Mouse (Mus musculus) cerebellum, adult 2 months (tissue): ENCODE data around the gene Oosp2.

Experiments
- CTCF ChIP-seq: fragments of 200-500 bp; IDR thresholded peaks from 2 replicates; pipeline ENCODE4 v1.5.1; 2011; ENCODE audit warnings: low read depth, mild to moderate bottlenecking, control low read depth, low read length, moderate library complexity, borderline replicate concordance; ENCODE audit not compliant: insufficient read depth
- POLR2A ChIP-seq: fragments of 200-500 bp; IDR thresholded peaks from 2 replicates; pipeline ENCODE4 v1.6.1; 2011; ENCODE audit warnings: low read length, control low read depth, borderline replicate concordance; ENCODE audit not compliant: insufficient read depth

DNA sequence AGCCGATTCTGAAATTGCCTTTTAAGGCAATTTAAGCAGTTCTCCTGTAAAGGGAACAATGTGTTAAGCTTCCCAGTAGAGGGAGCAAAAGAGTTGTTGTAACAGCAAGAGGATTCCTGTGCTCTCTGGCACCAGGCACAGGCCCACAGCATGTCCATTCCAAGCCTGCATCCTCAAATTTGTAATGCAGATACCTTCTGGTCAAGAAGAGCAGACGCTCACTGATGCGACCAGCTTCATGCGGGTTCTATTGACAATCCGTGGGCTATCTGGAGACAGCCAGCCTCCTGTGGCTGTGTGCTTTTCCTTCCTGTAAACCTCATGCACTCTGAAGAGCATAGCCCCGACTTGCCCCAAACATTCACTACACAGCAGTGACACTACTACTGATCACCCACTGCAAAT, 48.8 kb downstream of the Oosp2 start:
- TF ChIP-seq POLR2A, result no peak
- peak; percentile 50; the same call in 1 of the 2 replicates for TF ChIP-seq CTCF
